In genomic region chr16:69568189-69568588, GRCm38 (mm10) we compare ENCODE assay signal across 20 mouse cellular contexts.
DNase-seq lines count a peak whose midpoint lies in the region; ATAC-seq and TF ChIP-seq lines count a peak whose summit lies in the region.
"Had no signal": no experiment of that assay in that cellular context is flagged by ENCODE, and none has a peak within 500 bp of the region (broad histone marks: within the 10 kb centered on the region; RNA-seq: fewer than 3 reads in every experiment).

No protein-coding gene starts in this region.

- no peak overlapping the region for H3K4me3 ChIP-seq in forebrain, embryonic 14.5 days (ENCODE audit: low read depth, low read length)
- H3K4me3 ChIP-seq in forebrain, embryonic 10.5 days, result no peak overlapping the region
- no peak overlapping the region for H3K4me3 ChIP-seq in forebrain, embryonic 16.5 days (replicated peaks; ENCODE audit: low read length)
- no peak overlapping the region for H3K4me3 ChIP-seq in forebrain, postnatal 0 days (ENCODE audit: low read depth, low read length)
- H3K4me3 ChIP-seq: embryonic facial prominence, embryonic 13.5 days; embryonic facial prominence, embryonic 15.5 days; erythroblast, embryonic 14.5 days had no signal

- no peaks in the 10 kb centered on the region for H3K9me3 ChIP-seq in forebrain, embryonic 14.5 days (replicated peaks; ENCODE audit: control insufficient read depth, low read length)
- H3K9me3 ChIP-seq in forebrain, embryonic 10.5 days, result no peaks in the 10 kb centered on the region
- no peaks in the 10 kb centered on the region for H3K9me3 ChIP-seq in forebrain, embryonic 16.5 days (ENCODE audit: control insufficient read depth, low read length)
- no peaks in the 10 kb centered on the region for H3K9me3 ChIP-seq in forebrain, postnatal 0 days (ENCODE audit: low read length)
- H3K9me3 ChIP-seq: embryonic facial prominence, embryonic 13.5 days; embryonic facial prominence, embryonic 15.5 days had no signal

- H3K9ac ChIP-seq in forebrain, embryonic 14.5 days (ENCODE audit: low read length), result no peak overlapping the region
- H3K9ac ChIP-seq in forebrain, embryonic 16.5 days (replicated peaks; ENCODE audit: low read depth, low read length), result no peak overlapping the region
- H3K9ac ChIP-seq in forebrain, postnatal 0 days, result no peak overlapping the region
- H3K9ac ChIP-seq: embryonic facial prominence, embryonic 13.5 days; embryonic facial prominence, embryonic 15.5 days had no signal

- ATAC-seq in forebrain, embryonic 14.5 days, result peak; percentile 59
- peak; percentile 57 for ATAC-seq in forebrain, embryonic 16.5 days
- ATAC-seq in forebrain, postnatal 0 days, result no peak

- H3K36me3 ChIP-seq in forebrain, embryonic 14.5 days (ENCODE audit: control insufficient read depth, insufficient read depth, low read length), result no peaks in the 10 kb centered on the region
- no peaks in the 10 kb centered on the region for H3K36me3 ChIP-seq in forebrain, embryonic 10.5 days (replicated peaks)
- H3K36me3 ChIP-seq in forebrain, embryonic 16.5 days (ENCODE audit: control insufficient read depth, insufficient read depth), result no peaks in the 10 kb centered on the region
- no peaks in the 10 kb centered on the region for H3K36me3 ChIP-seq in forebrain, postnatal 0 days (ENCODE audit: insufficient read depth)
- H3K36me3 ChIP-seq: embryonic facial prominence, embryonic 13.5 days; embryonic facial prominence, embryonic 15.5 days had no signal

- H3K4me1 ChIP-seq in forebrain, embryonic 14.5 days (ENCODE audit: control insufficient read depth, insufficient read depth, low read length), result no peaks in the 10 kb centered on the region
- H3K4me1 ChIP-seq in forebrain, embryonic 10.5 days, result no peaks in the 10 kb centered on the region
- no peaks in the 10 kb centered on the region for H3K4me1 ChIP-seq in forebrain, embryonic 16.5 days (replicated peaks; ENCODE audit: control insufficient read depth, insufficient read depth, low read length)
- H3K4me1 ChIP-seq in forebrain, postnatal 0 days (ENCODE audit: insufficient read depth), result no peaks in the 10 kb centered on the region
- H3K4me1 ChIP-seq: embryonic facial prominence, embryonic 13.5 days; embryonic facial prominence, embryonic 15.5 days had no signal

- no peak for TF ChIP-seq CTCF in forebrain, postnatal 0 days (IDR thresholded peaks at IDR 0.05; ENCODE audit: low read depth)

- DNase-seq in forebrain, embryonic 14.5 days (ENCODE audit: low spot score), result no peak
- no peak for DNase-seq in forebrain, embryonic 10.5 days (ENCODE audit: extremely low spot score, low spot score)
- DNase-seq in forebrain, postnatal 0 days, result no peak
- peak; percentile 14 for DNase-seq in fat pad, adult 2 months (ENCODE audit: extremely low read depth, low read depth, low spot score)
- DNase-seq in gonadal fat pad, adult 2 months (ENCODE audit: low read depth), result peak; percentile 4
- no peak for DNase-seq in lung, postnatal 14 days
- DNase-seq: adrenal gland, adult 2 months; adrenal gland, postnatal 10 days; adrenal gland, postnatal 25 days; cerebellum, adult 11 months; cerebellum, adult 18-20 months; cerebellum, adult 8-10 months; cerebellum, adult 9-11 months; cerebellum, postnatal 14 days; cerebellum, postnatal 36 days; embryo, embryonic 11 days had no signal

- no peaks in the 10 kb centered on the region for H3K27me3 ChIP-seq in forebrain, embryonic 14.5 days (replicated peaks; ENCODE audit: control insufficient read depth, insufficient read depth, low read length)
- no peaks in the 10 kb centered on the region for H3K27me3 ChIP-seq in forebrain, embryonic 10.5 days (ENCODE audit: poor library complexity, severe bottlenecking)
- H3K27me3 ChIP-seq in forebrain, embryonic 16.5 days (replicated peaks; ENCODE audit: control insufficient read depth, insufficient read depth, low read length), result no peaks in the 10 kb centered on the region
- no peaks in the 10 kb centered on the region for H3K27me3 ChIP-seq in forebrain, postnatal 0 days (ENCODE audit: insufficient read depth, low read length)
- H3K27me3 ChIP-seq: embryonic facial prominence, embryonic 13.5 days; embryonic facial prominence, embryonic 15.5 days had no signal

- H3K27ac ChIP-seq in forebrain, embryonic 14.5 days (ENCODE audit: low read depth, low read length), result no peak overlapping the region
- H3K27ac ChIP-seq in forebrain, embryonic 10.5 days, result no peak overlapping the region
- H3K27ac ChIP-seq in forebrain, embryonic 16.5 days (ENCODE audit: low read length), result no peak overlapping the region
- no peak overlapping the region for H3K27ac ChIP-seq in forebrain, postnatal 0 days (ENCODE audit: low read depth, low read length)
- H3K27ac ChIP-seq: embryonic facial prominence, embryonic 13.5 days; embryonic facial prominence, embryonic 15.5 days had no signal

- H3K4me2 ChIP-seq in forebrain, embryonic 14.5 days (ENCODE audit: low read length), result no peak overlapping the region
- no peak overlapping the region for H3K4me2 ChIP-seq in forebrain, embryonic 16.5 days (ENCODE audit: low read length)
- no peak overlapping the region for H3K4me2 ChIP-seq in forebrain, postnatal 0 days (ENCODE audit: low read depth)
- H3K4me2 ChIP-seq: embryonic facial prominence, embryonic 13.5 days; embryonic facial prominence, embryonic 15.5 days had no signal

- 62% methylated on average over 3 of the region's 3 CpGs for WGBS in forebrain, embryonic 14.5 days
- WGBS in forebrain, embryonic 10.5 days, result 74% methylated on average over 3 of the region's 3 CpGs
- WGBS in forebrain, embryonic 16.5 days, result 43% methylated on average over 3 of the region's 3 CpGs
- WGBS in forebrain, postnatal 0 days, result 45% methylated on average over 3 of the region's 3 CpGs

Comparison
In these comparisons a context has a peak if more than half of its experiments do, and no peak if none do; other contexts are left out.
1. DNase-seq: peak in fat pad, adult 2 months (single experiment) and gonadal fat pad, adult 2 months (single experiment); none in forebrain, embryonic 14.5 days (single experiment), forebrain, embryonic 10.5 days (single experiment), forebrain, postnatal 0 days (single experiment) and lung, postnatal 14 days (single experiment).